Mouse (Mus musculus): ENCODE measurements at regions not wholly inside any gene's neighbourhood (a gene's known extent, or its start where the extent isn't known, plus 50 kb on each side); places are given as distances from the start of the nearest gene placed in this dataset.

GRCm38 (mm10) chr10:97409909-97410308, 69.5 kb upstream of the Dcn start:
- no peaks in the 10 kb centered on the region for H3K27me3 ChIP-seq (ENCODE audit: control insufficient read depth, insufficient read depth, low read length)
- no peaks in the 10 kb centered on the region for H3K4me1 ChIP-seq (ENCODE audit: control insufficient read depth, insufficient read depth, low read length)
- TF ChIP-seq CTCF (IDR thresholded peaks at IDR 0.05; ENCODE audit: borderline replicate concordance, insufficient read depth, low read depth, low read length), result no peak
- TF ChIP-seq POLR2A (IDR thresholded peaks at IDR 0.05; ENCODE audit: borderline replicate concordance, insufficient read depth, low read length), result no peak
- H3K27ac ChIP-seq (ENCODE audit: insufficient read depth, low read length), result no peak overlapping the region
- H3K4me3 ChIP-seq (replicated peaks; ENCODE audit: insufficient read depth, low read depth, low read length), result no peak overlapping the region
- 83% methylated on average over 1 of the region's 1 CpGs for WGBS
- DNase-seq, result no peak

GRCm38 (mm10) chr10:97422579-97422978, 56.8 kb upstream of the Dcn start:
- no peaks in the 10 kb centered on the region for H3K4me1 ChIP-seq (ENCODE audit: control insufficient read depth, insufficient read depth, low read length)
- DNase-seq, result no peak
- TF ChIP-seq CTCF (IDR thresholded peaks at IDR 0.05; ENCODE audit: borderline replicate concordance, insufficient read depth, low read depth, low read length) (no peak), POLR2A (IDR thresholded peaks at IDR 0.05; ENCODE audit: borderline replicate concordance, insufficient read depth, low read length) (no peak)
- no peak overlapping the region for H3K4me3 ChIP-seq (replicated peaks; ENCODE audit: insufficient read depth, low read depth, low read length)
- WGBS, result 71% methylated on average over 1 of the region's 1 CpGs
- no peaks in the 10 kb centered on the region for H3K27me3 ChIP-seq (ENCODE audit: control insufficient read depth, insufficient read depth, low read length)
- no peak overlapping the region for H3K27ac ChIP-seq (ENCODE audit: insufficient read depth, low read length)

- H3K27me3 ChIP-seq (ENCODE audit: control insufficient read depth, insufficient read depth, low read length), result no peaks in the 10 kb centered on the region
- H3K4me1 ChIP-seq (ENCODE audit: control insufficient read depth, insufficient read depth, low read length), result no peaks in the 10 kb centered on the region
- WGBS, result 78% methylated on average over 4 of the region's 4 CpGs
- TF ChIP-seq POLR2A (IDR thresholded peaks at IDR 0.05; ENCODE audit: borderline replicate concordance, insufficient read depth, low read length), result no peak
- TF ChIP-seq CTCF (IDR thresholded peaks at IDR 0.05; ENCODE audit: borderline replicate concordance, insufficient read depth, low read depth, low read length), result no peak
- no peak overlapping the region for H3K4me3 ChIP-seq (replicated peaks; ENCODE audit: insufficient read depth, low read depth, low read length)
- no peak overlapping the region for H3K27ac ChIP-seq (ENCODE audit: insufficient read depth, low read length)
- no peak for DNase-seq
These were observed 56.2 kb upstream of the Dcn start for GRCm38 (mm10) chr10:97423039-97423700.
